Mouse (Mus musculus): ENCODE measurements around the gene Mrps14.
A peak's percentile ranks its signal among the peaks of the same experiment; 100 is the strongest.

The Mrps14 gene

GRCm38 (mm10) chr1:160231013-160231412 is 36.0 kb downstream of the Mrps14 start:
- DNase-seq: peak; percentile 25

GRCm38 (mm10) chr1:160232113-160232512 is 37.1 kb downstream of the Mrps14 start:
- DNase-seq: no peak

GRCm38 (mm10) chr1:160233921-160234320 is 38.9 kb downstream of the Mrps14 start:
- no peak for DNase-seq

- DNase-seq: no peak
Measured at GRCm38 (mm10) chr1:160237981-160238380, 43.0 kb downstream of the Mrps14 start.

GRCm38 (mm10) chr1:160238852-160239443 is 43.9 kb downstream of the Mrps14 start:
- no peak for DNase-seq

GRCm38 (mm10) chr1:160240091-160240490 is 45.1 kb downstream of the Mrps14 start:
- no peak for DNase-seq

GRCm38 (mm10) chr1:160244689-160245088 is 49.7 kb downstream of the Mrps14 start:
- no peak for DNase-seq

- no peak for DNase-seq
Measured at GRCm38 (mm10) chr1:160245954-160246353, 50.9 kb downstream of the Mrps14 start.

- DNase-seq: no peak
Measured at GRCm38 (mm10) chr1:160246844-160247243, 51.8 kb downstream of the Mrps14 start.

- peak; percentile 66 for DNase-seq
Measured at GRCm38 (mm10) chr1:160247473-160247872, 52.5 kb downstream of the Mrps14 start.

- DNase-seq: no peak
Measured at GRCm38 (mm10) chr1:160249786-160250185, 54.8 kb downstream of the Mrps14 start.

GRCm38 (mm10) chr1:160250782-160251181 is 55.8 kb downstream of the Mrps14 start:
- no peak for DNase-seq

GRCm38 (mm10) chr1:160251388-160252007 is 56.5 kb downstream of the Mrps14 start:
- DNase-seq: no peak

Measured in thymus, postnatal 14 days (tissue).